Mouse (Mus musculus) thymus, adult 2 months (tissue): ENCODE data around the gene Chrm3. TPM values are rescaled to one million over a fixed set of nuclear protein-coding genes. Genes with fewer than 3 reads are reported as not detected.

ENCODE experiments used
- DNase-seq: peaks from one replicate; pipeline ENCODE4 v3.0.0; 2021
- H3K27ac ChIP-seq: fragments of 200-500 bp; 2 replicates; pipeline ENCODE4 v1.5.1; 2012; ENCODE audit warnings: low read length, control low read depth; ENCODE audit not compliant: control insufficient read depth, insufficient read depth
- H3K27me3 ChIP-seq: fragments of 200-500 bp; 2 replicates; pipeline ENCODE4 v1.6.1; 2012; ENCODE audit warnings: mild to moderate bottlenecking, low read length, moderate library complexity, mixed read lengths; ENCODE audit not compliant: control insufficient read depth, insufficient read depth
- H3K36me3 ChIP-seq: fragments of 200-500 bp; 2 replicates; pipeline ENCODE4 v1.6.1; 2012; ENCODE audit warnings: mild to moderate bottlenecking, low read length, moderate library complexity; ENCODE audit not compliant: control insufficient read depth, insufficient read depth
- H3K4me1 ChIP-seq: fragments of 200-500 bp; replicated peaks from 2 replicates; pipeline ENCODE4 v1.6.1; 2012; ENCODE audit warnings: low read length; ENCODE audit not compliant: control insufficient read depth, insufficient read depth
- H3K4me3 ChIP-seq: fragments of 200-500 bp; 2 replicates; pipeline ENCODE4 v1.5.1; 2012; ENCODE audit warnings: mild to moderate bottlenecking, low read length, control low read depth, moderate library complexity; ENCODE audit not compliant: control insufficient read depth, insufficient read depth
- CTCF ChIP-seq: fragments of 200-500 bp; IDR thresholded peaks from 2 replicates; pipeline ENCODE4 v1.5.1; 2012; ENCODE audit warnings: mild to moderate bottlenecking, control low read depth, low read length, moderate library complexity, borderline replicate concordance; ENCODE audit not compliant: control insufficient read depth, poor library complexity, insufficient read depth; ENCODE audit errors: extremely low read depth
- POLR2A ChIP-seq: fragments of 200-500 bp; IDR thresholded peaks from 2 replicates; pipeline ENCODE4 v1.6.1; 2012; ENCODE audit warnings: mild to moderate bottlenecking, low read length, control low read depth, moderate library complexity; ENCODE audit not compliant: control insufficient read depth, poor library complexity, insufficient read depth; ENCODE audit errors: extremely low read depth
- WGBS: fragments of 180-500 bp; shearing (Covaris S2); methylation state at CpG from one replicate; pipeline ENCODE4 v1.1.7; 2018; 5-methylcytosine and 5-hydroxymethylcytosine counted together
- polyA plus RNA-seq: library from polyadenylated mRNA; depleted of rRNA; stranded (reverse); fragments of >200 nt; gene quantifications from 2 replicates; pipeline ENCODE4 v1.2.3, GENCODE M21; 2012

Gene Chrm3
- polyA plus RNA-seq, 1 experiment = 0.28 TPM

- WGBS = 97% methylated on average over 1 of the region's 1 CpGs
- no peaks in the 10 kb centered on the region for H3K36me3 ChIP-seq
- H3K27me3 ChIP-seq = no peaks in the 10 kb centered on the region
- H3K27ac ChIP-seq = no peak overlapping the region
- no peak for DNase-seq
- H3K4me1 ChIP-seq = no peaks in the 10 kb centered on the region
- H3K4me3 ChIP-seq = no peak overlapping the region
- TF ChIP-seq CTCF (no peak), POLR2A (no peak)
Observed at GRCm38 (mm10) chr13:9921150-9921549, 439.5 kb downstream of the Chrm3 start.

GRCm38 (mm10) chr13:9912697-9913096 is 447.9 kb downstream of the Chrm3 start:
- TF ChIP-seq POLR2A (no peak), CTCF (no peak)
- no peaks in the 10 kb centered on the region for H3K27me3 ChIP-seq
- WGBS = 94% methylated on average over 4 of the region's 4 CpGs
- H3K4me3 ChIP-seq = no peak overlapping the region
- no peaks in the 10 kb centered on the region for H3K36me3 ChIP-seq
- H3K27ac ChIP-seq = no peak overlapping the region
- no peak for DNase-seq
- H3K4me1 ChIP-seq = no peaks in the 10 kb centered on the region

- 91% methylated on average over 2 of the region's 2 CpGs for WGBS
- TF ChIP-seq POLR2A (no peak), CTCF (no peak)
- no peaks in the 10 kb centered on the region for H3K27me3 ChIP-seq
- peaks cover 2% of the 10 kb centered on the region for H3K4me1 ChIP-seq
- H3K36me3 ChIP-seq = no peaks in the 10 kb centered on the region
- no peak overlapping the region for H3K27ac ChIP-seq
- H3K4me3 ChIP-seq = no peak overlapping the region
- no peak for DNase-seq
Observed at GRCm38 (mm10) chr13:9908707-9909106, 451.9 kb downstream of the Chrm3 start.

- no peaks in the 10 kb centered on the region for H3K27me3 ChIP-seq
- WGBS = 87% methylated on average over 3 of the region's 3 CpGs
- peaks cover 3% of the 10 kb centered on the region for H3K4me1 ChIP-seq
- TF ChIP-seq POLR2A (no peak), CTCF (no peak)
- no peak for DNase-seq
- no peak overlapping the region for H3K27ac ChIP-seq
- no peak overlapping the region for H3K4me3 ChIP-seq
- no peaks in the 10 kb centered on the region for H3K36me3 ChIP-seq
Observed at GRCm38 (mm10) chr13:9907202-9907601, 453.4 kb downstream of the Chrm3 start.

GRCm38 (mm10) chr13:9904455-9904854 is 456.2 kb downstream of the Chrm3 start:
- TF ChIP-seq CTCF (no peak), POLR2A (no peak)
- Histone ChIP-seq H3K4me1 (peaks cover 3% of the 10 kb centered on the region), H3K4me3 (no peak overlapping the region), H3K27me3 (no peaks in the 10 kb centered on the region), H3K36me3 (no peaks in the 10 kb centered on the region), H3K27ac (peak overlapping the region; percentile 15; the same call in 1 of the 2 replicates)
- no peak for DNase-seq

- Histone ChIP-seq H3K4me1 (peaks cover 3% of the 10 kb centered on the region), H3K27me3 (no peaks in the 10 kb centered on the region), H3K4me3 (no peak overlapping the region), H3K36me3 (no peaks in the 10 kb centered on the region), H3K27ac (no peak overlapping the region)
- 86% methylated on average over 5 of the region's 5 CpGs for WGBS
- no peak for DNase-seq
- no peak for TF ChIP-seq CTCF
- TF ChIP-seq POLR2A = no peak
Observed at GRCm38 (mm10) chr13:9900653-9901385, 459.8 kb downstream of the Chrm3 start.
